Mouse (Mus musculus) spleen, adult 2 months (tissue): ENCODE results near the gene Sigirr. TPM values are rescaled to one million over a fixed set of nuclear protein-coding genes. Genes with fewer than 3 reads are reported as not detected.
A peak's percentile ranks its signal among the peaks of the same experiment; 100 is the strongest.

Source experiments
- DNase-seq, 2 experiments: peaks; one replicate each; pipeline versions ENCODE4 v3.0.0 to v3.0.0-alpha.2; 2012 to 2021; ENCODE audit warnings: low spot score in 2 of 2, low read depth in 1 of 2
- H3K27ac ChIP-seq: fragments of 200-500 bp; 2 replicates; pipeline ENCODE4 v1.5.1; 2012; ENCODE audit warnings: low read length, inconsistent platforms; ENCODE audit not compliant: insufficient read depth
- H3K27me3 ChIP-seq: fragments of 200-500 bp; 2 replicates; pipeline ENCODE4 v1.6.1; 2012; ENCODE audit warnings: mild to moderate bottlenecking, moderate library complexity, low read length, inconsistent platforms; ENCODE audit not compliant: control insufficient read depth, insufficient read depth
- H3K36me3 ChIP-seq: fragments of 200-500 bp; 2 replicates; pipeline ENCODE4 v1.6.1; 2012; ENCODE audit warnings: mild to moderate bottlenecking, low read length, inconsistent platforms; ENCODE audit not compliant: control insufficient read depth, insufficient read depth
- H3K4me1 ChIP-seq: fragments of 200-500 bp; 2 replicates; pipeline ENCODE4 v1.6.1; 2011; ENCODE audit warnings: inconsistent platforms; ENCODE audit not compliant: control insufficient read depth, insufficient read depth, insufficient read length
- H3K4me3 ChIP-seq: fragments of 200-500 bp; 2 replicates; pipeline ENCODE4 v1.5.1; 2011; ENCODE audit warnings: mild to moderate bottlenecking, inconsistent platforms; ENCODE audit not compliant: insufficient read depth, insufficient read length; ENCODE audit errors: extremely low read depth
- CTCF ChIP-seq: fragments of 200-500 bp; IDR thresholded peaks from 2 replicates; pipeline ENCODE4 v1.5.1; 2011; ENCODE audit warnings: mild to moderate bottlenecking, inconsistent platforms; ENCODE audit not compliant: insufficient read depth, insufficient read length, insufficient replicate concordance; ENCODE audit errors: extremely low read depth
- POLR2A ChIP-seq: fragments of 200-500 bp; IDR thresholded peaks from 2 replicates; pipeline ENCODE4 v1.6.1; 2011; ENCODE audit warnings: low read depth, low read length, inconsistent platforms
- WGBS: fragments of 180-500 bp; shearing (Covaris S2); methylation state at CpG from one replicate; pipeline ENCODE4 v1.1.7; 2018; 5-methylcytosine and 5-hydroxymethylcytosine counted together
- polyA plus RNA-seq: library from polyadenylated mRNA; depleted of rRNA; stranded (reverse); fragments of >200 nt; gene quantifications from 2 replicates; pipeline ENCODE4 v1.2.3, GENCODE M21; 2012; rRNA removed

The Sigirr gene
- polyA plus RNA-seq, 1 experiment: 35.8 TPM

DNA sequence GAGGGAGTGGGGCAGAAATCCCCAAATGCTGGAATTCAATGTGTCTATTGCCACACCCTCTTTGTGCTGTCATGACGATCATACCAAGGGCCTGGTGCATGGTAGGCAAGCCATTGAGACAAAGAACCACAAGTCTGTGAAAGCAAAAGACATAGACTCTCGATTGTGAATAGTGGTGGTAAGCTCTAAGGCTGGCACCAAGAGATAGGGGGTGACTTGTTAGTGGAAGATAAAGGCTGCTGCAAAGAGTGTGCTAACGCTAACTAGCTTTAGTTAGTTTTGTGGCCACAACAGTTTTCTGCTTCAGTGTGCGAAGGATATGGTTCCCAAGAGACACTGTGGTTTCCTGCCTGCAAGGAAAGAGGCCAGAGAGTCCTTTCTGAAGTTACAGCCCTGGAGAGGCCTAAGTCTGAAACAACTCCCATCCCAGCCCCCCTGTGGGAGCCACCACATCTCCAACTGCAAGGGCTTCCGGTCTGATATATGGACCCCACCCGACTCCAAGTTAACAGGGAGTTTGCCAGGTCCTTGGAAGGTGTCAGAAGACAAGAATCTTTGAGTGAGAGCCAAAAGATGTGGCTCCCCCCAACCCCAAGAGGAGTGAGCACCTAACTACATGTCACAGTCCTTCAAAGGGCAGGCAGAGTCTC, 53.3 kb downstream of the Sigirr start:
- Histone ChIP-seq H3K27ac (peak overlapping the region; percentile 59), H3K4me1 (peaks cover 13% of the 10 kb centered on the region; the same call in 1 of the 2 replicates), H3K4me3 (no peak overlapping the region), H3K36me3 (no peaks in the 10 kb centered on the region), H3K27me3 (no peaks in the 10 kb centered on the region)
- no peak for DNase-seq
- TF ChIP-seq POLR2A (no peak), CTCF (no peak)
- 10% methylated on average over 6 of the region's 6 CpGs for WGBS

DNA sequence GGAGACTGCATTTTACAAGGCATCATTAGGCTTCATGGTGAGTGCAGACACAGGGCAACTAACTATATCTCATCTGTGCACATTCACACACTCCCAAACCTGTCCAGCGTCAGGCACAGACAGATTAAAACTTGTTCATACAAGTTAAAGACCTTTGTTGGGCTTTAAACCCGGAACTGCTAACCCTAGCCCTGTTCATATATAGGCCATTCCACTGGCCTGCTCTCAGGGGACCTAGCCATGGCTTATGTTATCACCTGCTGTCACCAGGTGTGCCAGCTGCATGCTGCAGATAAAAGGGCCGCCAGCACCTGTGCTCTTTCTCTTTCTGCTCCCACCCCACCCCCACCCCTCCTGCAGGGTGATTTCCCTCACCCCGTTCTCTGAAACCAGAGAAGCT, 57.8 kb downstream of the Sigirr start:
- H3K4me1 ChIP-seq: peaks cover 5% of the 10 kb centered on the region; the same call in 1 of the 2 replicates
- DNase-seq: no peak
- H3K36me3 ChIP-seq: no peaks in the 10 kb centered on the region
- no peak overlapping the region for H3K4me3 ChIP-seq
- H3K27ac ChIP-seq: no peak overlapping the region
- WGBS: 56% methylated on average over 4 of the region's 4 CpGs
- no peaks in the 10 kb centered on the region for H3K27me3 ChIP-seq
- TF ChIP-seq CTCF: no peak

DNA sequence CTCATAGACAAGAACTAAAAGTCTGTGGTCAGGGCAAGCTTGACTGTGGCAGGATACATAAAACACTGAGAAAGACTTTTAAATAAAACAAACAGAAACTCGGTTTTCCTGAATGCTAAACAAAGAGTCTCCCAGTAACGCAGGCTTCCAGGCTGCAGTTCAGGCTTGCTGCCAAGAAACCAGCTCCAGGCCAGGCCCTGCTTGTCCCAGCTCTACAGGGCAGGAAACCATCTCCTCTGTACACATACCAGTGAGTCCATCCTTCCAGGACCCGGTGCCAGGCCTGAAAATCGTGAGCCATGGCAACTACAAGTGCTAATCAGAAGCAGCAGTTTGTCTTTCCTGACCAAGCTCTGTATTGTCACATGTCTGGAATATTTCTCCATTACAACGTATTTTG, 58.7 kb downstream of the Sigirr start:
- DNase-seq: no peak
- H3K4me3 ChIP-seq: no peak overlapping the region
- no peak for TF ChIP-seq POLR2A
- no peak for TF ChIP-seq CTCF
- no peak overlapping the region for H3K27ac ChIP-seq
- no peaks in the 10 kb centered on the region for H3K36me3 ChIP-seq
- no peaks in the 10 kb centered on the region for H3K4me1 ChIP-seq
- 33% methylated on average over 5 of the region's 5 CpGs for WGBS
- no peaks in the 10 kb centered on the region for H3K27me3 ChIP-seq

Other genes with a start within 250 kb of the Sigirr start
- gene Gm45785, start 244.2 kb downstream of the Sigirr start, polyA plus RNA-seq: not detected in 2 replicates
- gene Ric8a, start 243.6 kb downstream of the Sigirr start, polyA plus RNA-seq: 104 and 117 TPM in 2 replicates
- gene Bet1l, start 243.0 kb downstream of the Sigirr start, polyA plus RNA-seq: 16.9 and 19.0 TPM in 2 replicates
- gene Psmd13, start 218.6 kb downstream of the Sigirr start, polyA plus RNA-seq: 39.6 and 43.0 TPM in 2 replicates
- gene Sirt3, start 218.3 kb downstream of the Sigirr start, polyA plus RNA-seq: 13.3 and 15.0 TPM in 2 replicates
- not detected in 2 replicates for gene Cox8b, start 200.1 kb downstream of the Sigirr start, polyA plus RNA-seq
- gene Nlrp6, start 179.7 kb downstream of the Sigirr start, polyA plus RNA-seq: 0.12 and 0.32 TPM in 2 replicates
- gene Pgghg, start 159.2 kb downstream of the Sigirr start, polyA plus RNA-seq: 21.2 and 26.0 TPM in 2 replicates
- gene Ifitm5, start 150.3 kb downstream of the Sigirr start, polyA plus RNA-seq: 1.2 and 1.3 TPM in 2 replicates
- not detected in 2 replicates for gene Gm45717, start 144.6 kb downstream of the Sigirr start, polyA plus RNA-seq
- 279 and 436 TPM in 2 replicates for gene Ifitm2, start 144.6 kb downstream of the Sigirr start, polyA plus RNA-seq
- 159 and 265 TPM in 2 replicates for gene Ifitm1, start 133.4 kb downstream of the Sigirr start, polyA plus RNA-seq
- 177 and 277 TPM in 2 replicates for gene Ifitm3, start 89.8 kb downstream of the Sigirr start, polyA plus RNA-seq
- gene Ifitm6, start 82.6 kb downstream of the Sigirr start, polyA plus RNA-seq: 25.5 and 45.9 TPM in 2 replicates
- gene Gm17387, start 71.4 kb downstream of the Sigirr start, polyA plus RNA-seq: not detected in 2 replicates
- gene B4galnt4, start 39.5 kb downstream of the Sigirr start, polyA plus RNA-seq: 0.79 and 1.9 TPM in 2 replicates
- gene Pkp3, start 22.4 kb downstream of the Sigirr start, polyA plus RNA-seq: 30.1 and 36.7 TPM in 2 replicates
- 0.02 and 0.23 TPM in 2 replicates for gene Ano9, start 17.2 kb upstream of the Sigirr start, polyA plus RNA-seq
- gene Ptdss2, start 21.8 kb upstream of the Sigirr start, polyA plus RNA-seq: 26.8 and 27.0 TPM in 2 replicates
- gene Rnh1, start 72.3 kb upstream of the Sigirr start, polyA plus RNA-seq: 90.8 and 113 TPM in 2 replicates
- gene Hras, start 93.4 kb upstream of the Sigirr start, polyA plus RNA-seq: 29.0 and 33.2 TPM in 2 replicates
- gene Lrrc56, start 93.6 kb upstream of the Sigirr start, polyA plus RNA-seq: 5.2 and 5.5 TPM in 2 replicates
- 6.8 and 7.4 TPM in 2 replicates for gene Lmntd2, start 113.5 kb upstream of the Sigirr start, polyA plus RNA-seq
- gene Rassf7, start 115.3 kb upstream of the Sigirr start, polyA plus RNA-seq: 13.0 and 18.4 TPM in 2 replicates
- 29.3 and 31.4 TPM in 2 replicates for gene Phrf1, start 128.2 kb upstream of the Sigirr start, polyA plus RNA-seq
- 105 and 160 TPM in 2 replicates for gene Irf7, start 165.9 kb upstream of the Sigirr start, polyA plus RNA-seq
- 0.14 and 0.15 TPM in 2 replicates for gene Cdhr5, start 176.2 kb upstream of the Sigirr start, polyA plus RNA-seq
- gene Sct, start 178.6 kb upstream of the Sigirr start, polyA plus RNA-seq: 1.6 and 4.5 TPM in 2 replicates
- gene Drd4, start 191.4 kb upstream of the Sigirr start, polyA plus RNA-seq: 0.09 and 0.22 TPM in 2 replicates
- gene Deaf1, start 227.1 kb upstream of the Sigirr start, polyA plus RNA-seq: 15.3 and 15.9 TPM in 2 replicates
- gene Tmem80, start 227.2 kb upstream of the Sigirr start, polyA plus RNA-seq: 32.4 and 37.0 TPM in 2 replicates
- 2.5 TPM in 2 replicates for gene Eps8l2, start 238.3 kb upstream of the Sigirr start, polyA plus RNA-seq